Mouse (Mus musculus): ENCODE measurements around the gene Exoc6b.

Gene Exoc6b

DNA sequence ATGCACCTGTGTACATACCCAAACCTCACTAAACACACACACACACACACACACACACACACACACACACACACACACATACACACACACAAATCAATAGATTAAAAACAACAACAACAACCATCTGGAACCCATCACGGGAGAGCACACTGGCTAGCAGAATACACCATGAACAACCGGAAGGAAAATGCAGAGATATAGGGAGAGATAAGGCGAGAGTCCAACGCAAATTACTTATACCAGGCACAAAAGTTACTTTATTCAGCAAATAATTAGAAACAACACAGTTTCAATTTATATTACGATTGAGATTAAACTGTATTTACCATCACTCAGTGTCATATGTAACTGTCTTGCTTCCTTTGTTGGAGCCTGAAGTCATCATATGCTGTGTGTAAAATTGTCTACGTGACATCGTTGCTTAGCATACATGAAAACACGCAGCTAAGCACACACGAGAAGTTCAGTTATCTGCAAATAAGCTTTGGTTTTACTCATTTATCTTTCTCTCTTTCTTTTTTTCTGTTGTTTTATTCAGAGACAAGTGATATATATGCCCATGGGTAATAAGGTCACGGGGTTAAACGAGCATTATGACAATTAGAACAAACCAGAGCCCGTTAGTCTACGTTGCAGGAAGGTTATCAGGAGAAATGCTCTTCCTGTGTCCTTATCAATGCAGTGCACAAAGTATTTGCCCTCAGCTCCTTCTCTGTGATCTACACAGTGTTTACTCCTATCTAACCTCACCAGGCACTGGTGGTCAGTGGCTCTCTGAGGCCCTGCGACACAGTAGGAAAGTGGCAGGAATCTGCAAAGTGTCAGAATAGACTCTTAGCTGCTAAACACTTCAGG is 186.4 kb downstream of the Exoc6b start:
- DNase-seq (ENCODE audit: low read depth, low spot score) = no peak

DNA sequence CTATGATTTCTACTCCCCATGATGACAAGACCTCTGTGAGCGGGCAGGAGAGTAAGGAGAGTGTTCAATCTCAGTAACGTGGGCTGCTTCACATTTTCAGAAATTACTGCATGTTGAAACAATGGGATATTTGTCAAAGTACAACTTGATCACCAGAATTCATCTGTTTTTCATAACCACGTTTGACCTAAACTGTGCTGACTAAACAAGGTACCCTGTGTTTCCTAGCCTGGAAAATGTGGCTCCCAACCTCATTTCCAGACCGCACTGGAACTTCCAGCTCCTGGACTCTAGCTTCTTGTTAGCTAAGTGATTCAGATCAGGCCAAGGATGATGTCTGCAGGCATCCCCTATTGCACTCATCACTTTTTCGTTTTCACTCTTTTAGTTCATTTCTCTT is 193.4 kb downstream of the Exoc6b start:
- DNase-seq (ENCODE audit: low read depth, low spot score) = peak; percentile 39

- DNase-seq (ENCODE audit: low read depth, low spot score) = no peak
These were observed 202.2 kb downstream of the Exoc6b start for GRCm38 (mm10) chr6:84867114-84867513.

- DNase-seq (ENCODE audit: low read depth, low spot score) = no peak
These were observed 204.7 kb downstream of the Exoc6b start for GRCm38 (mm10) chr6:84864625-84865024.

- no peak for DNase-seq (ENCODE audit: low read depth, low spot score)
These were observed 205.4 kb downstream of the Exoc6b start for GRCm38 (mm10) chr6:84863816-84864375.

- DNase-seq (ENCODE audit: low read depth, low spot score) = no peak
These were observed 223.6 kb downstream of the Exoc6b start for GRCm38 (mm10) chr6:84845665-84846064.

DNA sequence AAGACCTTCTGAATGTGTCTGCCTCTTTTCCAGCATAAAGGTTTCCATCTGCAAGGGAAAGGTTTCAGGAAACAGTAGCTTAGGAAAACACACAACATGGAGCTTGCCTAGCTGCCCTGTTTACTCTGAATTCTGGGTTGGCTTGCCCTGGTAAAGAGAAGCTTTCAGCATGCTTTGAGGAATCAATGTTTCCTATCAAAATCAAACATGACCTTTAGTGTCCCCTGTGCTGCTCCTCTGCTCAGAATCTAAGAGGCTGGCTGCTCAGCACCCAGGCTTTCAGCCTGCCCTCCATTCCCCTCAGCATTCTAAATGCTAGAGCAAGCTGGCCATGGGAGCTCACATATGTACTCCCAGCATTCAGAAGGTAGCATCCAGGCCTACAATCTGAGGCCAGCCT is 228.2 kb downstream of the Exoc6b start:
- DNase-seq (ENCODE audit: low read depth, low spot score) = no peak

DNA sequence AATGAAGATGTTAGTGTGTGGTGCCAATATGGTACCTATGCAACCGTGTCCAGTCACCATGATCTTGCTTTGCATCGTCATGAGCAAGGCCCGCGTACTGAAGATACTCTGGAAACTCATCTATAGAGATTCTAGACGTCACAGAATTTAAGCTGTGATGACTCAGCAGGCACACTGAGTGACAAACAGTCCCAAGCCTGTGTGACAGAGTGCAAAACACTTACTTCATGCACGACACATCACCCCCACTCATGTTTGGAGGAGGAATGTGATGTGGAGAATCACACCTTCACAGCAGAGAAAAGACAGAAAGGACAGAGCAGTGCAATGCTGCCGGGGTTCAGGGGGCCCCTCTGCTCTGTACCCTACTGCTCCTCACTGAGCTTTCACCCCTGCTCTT is 261.8 kb downstream of the Exoc6b start:
- DNase-seq (ENCODE audit: low read depth, low spot score) = no peak

- no peak for DNase-seq (ENCODE audit: low read depth, low spot score)
These were observed 263.1 kb downstream of the Exoc6b start for GRCm38 (mm10) chr6:84806132-84806730.

DNA sequence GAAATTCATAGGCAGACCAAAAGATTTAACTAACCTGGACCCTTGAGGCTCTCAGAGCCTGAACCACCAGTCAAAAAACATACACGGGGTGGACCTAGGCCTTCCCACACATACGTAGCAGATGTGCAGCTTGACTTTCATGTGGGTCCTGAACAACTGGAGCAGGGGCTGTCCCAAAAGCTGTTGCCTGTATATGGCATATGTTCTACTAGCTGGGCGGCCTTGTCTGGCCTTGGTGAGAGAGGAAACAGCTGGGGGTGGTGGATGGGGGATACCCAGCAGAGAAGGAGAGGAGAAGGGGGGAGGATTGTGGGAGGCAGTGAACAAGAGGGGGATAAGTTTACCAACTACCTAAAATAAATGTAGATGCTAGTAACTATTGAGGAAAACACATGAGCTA is 270.6 kb downstream of the Exoc6b start:
- DNase-seq (ENCODE audit: low read depth, low spot score) = no peak

GRCm38 (mm10) chr6:84783994-84784393 is 285.3 kb downstream of the Exoc6b start:
- DNase-seq (ENCODE audit: low read depth, low spot score) = no peak

- DNase-seq (ENCODE audit: low read depth, low spot score) = no peak
These were observed 289.3 kb downstream of the Exoc6b start for GRCm38 (mm10) chr6:84779987-84780386.

DNA sequence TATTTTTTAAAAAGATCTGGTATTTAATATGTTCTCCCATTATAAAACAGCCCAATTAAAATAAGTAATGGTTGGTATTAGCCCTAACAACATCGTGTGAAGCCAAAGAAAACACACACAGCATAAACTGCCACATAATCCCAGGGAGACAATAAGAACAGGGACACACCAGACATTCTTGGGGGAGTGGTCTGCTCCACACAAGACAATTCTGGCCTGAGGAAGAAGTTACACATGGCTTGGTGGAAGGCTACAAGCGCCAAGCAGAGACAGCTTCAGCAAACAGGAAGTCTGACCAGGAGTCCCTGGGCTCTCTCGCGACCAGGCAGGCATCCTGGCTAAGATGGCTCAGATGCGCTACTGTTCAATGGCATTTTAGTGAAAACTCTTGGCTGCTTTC is 290.3 kb downstream of the Exoc6b start:
- DNase-seq (ENCODE audit: low read depth, low spot score) = no peak

DNA sequence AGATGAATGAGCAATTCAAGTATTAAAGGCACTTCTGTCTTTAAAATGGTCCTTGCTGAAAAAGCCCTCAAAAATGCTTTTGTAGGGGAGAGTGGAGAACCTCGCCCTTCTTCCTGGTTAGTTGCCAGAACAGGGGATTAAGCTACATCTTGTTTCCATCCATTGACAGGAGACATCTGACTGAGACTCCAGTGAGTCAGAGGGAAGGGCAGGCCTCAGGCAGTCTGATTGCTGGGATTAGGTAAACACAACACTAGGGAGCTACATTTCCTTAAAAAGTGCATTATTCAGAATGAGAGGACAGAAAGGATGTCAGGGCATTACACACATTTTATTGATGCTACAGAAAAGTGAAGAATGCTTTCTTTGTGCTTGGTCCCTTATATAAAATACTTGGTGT is 293.4 kb downstream of the Exoc6b start:
- DNase-seq (ENCODE audit: low read depth, low spot score) = no peak

GRCm38 (mm10) chr6:84755266-84755665 is 314.0 kb downstream of the Exoc6b start:
- no peak for DNase-seq (ENCODE audit: low read depth, low spot score)

DNA sequence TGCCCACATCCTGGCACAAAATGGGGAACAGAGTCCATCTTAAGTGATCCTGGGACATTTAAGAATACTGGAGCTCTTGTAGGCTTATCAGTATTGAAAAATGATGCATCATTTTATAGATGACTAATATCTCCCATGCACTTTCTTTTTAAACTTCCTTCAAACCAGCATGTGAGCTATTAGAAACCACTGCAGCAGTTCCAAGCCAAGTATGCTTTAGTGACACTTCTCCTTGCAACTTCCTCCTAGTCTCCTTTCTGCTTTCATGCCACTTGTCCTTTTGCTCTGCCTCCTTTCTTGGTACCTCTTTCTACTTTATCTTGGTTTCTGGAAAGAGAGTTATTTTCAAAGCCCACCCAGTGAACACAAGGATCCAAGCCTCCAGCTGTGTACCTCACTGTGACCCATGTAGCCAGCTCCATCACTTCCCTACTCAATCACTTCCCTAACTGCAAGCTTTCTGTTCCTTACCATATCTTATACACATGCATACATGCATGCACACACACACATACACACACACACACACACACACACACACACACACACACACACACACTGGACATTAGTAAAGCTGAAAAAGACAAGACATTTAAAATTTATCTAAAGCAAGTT is 316.4 kb downstream of the Exoc6b start:
- DNase-seq (ENCODE audit: low read depth, low spot score) = no peak

- DNase-seq (ENCODE audit: low read depth, low spot score) = no peak
These were observed 317.9 kb downstream of the Exoc6b start for GRCm38 (mm10) chr6:84751409-84751808.

- no peak for DNase-seq (ENCODE audit: low read depth, low spot score)
These were observed 322.4 kb downstream of the Exoc6b start for GRCm38 (mm10) chr6:84746847-84747395.

GRCm38 (mm10) chr6:84746193-84746846 is 323.0 kb downstream of the Exoc6b start:
- no peak for DNase-seq (ENCODE audit: low read depth, low spot score)

DNA sequence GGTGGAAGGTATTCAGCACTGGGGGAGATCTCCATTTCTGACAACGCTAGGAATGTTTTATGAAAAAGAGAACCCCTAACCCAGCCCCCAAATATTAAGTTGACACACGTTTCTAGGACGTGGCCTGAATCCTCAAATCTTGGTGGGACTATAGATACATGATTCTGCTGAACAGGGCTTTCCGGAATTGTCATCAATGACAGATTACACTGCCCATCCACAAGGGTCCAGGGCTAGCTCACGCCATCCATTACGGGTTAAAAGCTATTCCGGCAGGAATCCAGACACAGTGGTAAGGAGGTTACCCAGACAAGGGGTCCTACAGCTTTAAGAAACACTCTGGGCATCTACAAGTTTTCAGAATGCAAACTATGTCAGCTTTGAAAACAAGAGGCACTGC is 323.7 kb downstream of the Exoc6b start:
- no peak for DNase-seq (ENCODE audit: low read depth, low spot score)

- DNase-seq (ENCODE audit: low read depth, low spot score) = no peak
These were observed 327.1 kb downstream of the Exoc6b start for GRCm38 (mm10) chr6:84742227-84742626.

DNA sequence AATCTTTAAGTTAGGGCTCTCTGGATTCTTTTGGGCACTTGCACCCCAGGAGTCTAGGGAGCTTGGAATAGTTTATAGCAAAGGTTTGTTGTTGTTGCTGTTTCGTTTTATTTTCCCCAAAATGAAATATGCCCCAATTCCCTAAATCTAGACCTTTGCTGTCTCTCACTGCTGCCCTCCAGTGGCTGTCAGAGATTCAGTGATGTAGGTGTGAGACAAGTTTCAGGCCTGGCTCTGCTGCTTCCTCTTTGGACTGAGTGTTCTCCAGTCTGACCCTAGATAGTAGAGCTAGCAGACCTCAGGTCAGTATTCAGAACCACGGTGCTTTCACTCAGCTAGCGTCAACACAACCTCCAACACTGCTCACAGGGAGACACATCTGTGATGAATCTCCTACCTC is 332.4 kb downstream of the Exoc6b start:
- DNase-seq (ENCODE audit: low read depth, low spot score) = no peak

Measured in skeletal muscle tissue, adult 2 months (tissue).